Mouse (Mus musculus) natural killer cell, adult 2 months (primary cell): ENCODE measurements around the gene Ino80d.

Source experiments
- DNase-seq, 2 experiments: peaks; one replicate each; pipeline ENCODE4 v3.0.0; 2022; ENCODE audit warnings: low spot score in 2 of 2

Gene Ino80d

GRCm38 (mm10) chr1:62991021-62991420 lies 123.4 kb downstream of the Ino80d start:
- no peak for DNase-seq

GRCm38 (mm10) chr1:62987561-62987960 lies 126.9 kb downstream of the Ino80d start:
- DNase-seq, result no peak

- peak; percentile 3 to 19 for DNase-seq
These were observed 128.2 kb downstream of the Ino80d start for GRCm38 (mm10) chr1:62986267-62986666.

- peak; percentile 28 to 49 for DNase-seq
These were observed 129.9 kb downstream of the Ino80d start for GRCm38 (mm10) chr1:62984566-62984965.

- DNase-seq, result no peak
These were observed 137.7 kb downstream of the Ino80d start for GRCm38 (mm10) chr1:62976742-62977141.

GRCm38 (mm10) chr1:62966885-62967284 lies 147.6 kb downstream of the Ino80d start:
- DNase-seq, result peak in 1 of 2 experiments; percentile 1

GRCm38 (mm10) chr1:62964291-62964690 lies 150.2 kb downstream of the Ino80d start:
- DNase-seq, result peak in 1 of 2 experiments; percentile 1

GRCm38 (mm10) chr1:62956942-62957645 lies 157.4 kb downstream of the Ino80d start:
- DNase-seq, result no peak

- DNase-seq, result no peak
These were observed 157.9 kb downstream of the Ino80d start for GRCm38 (mm10) chr1:62956526-62956925.

- DNase-seq, result no peak
These were observed 159.1 kb downstream of the Ino80d start for GRCm38 (mm10) chr1:62955340-62955739.

GRCm38 (mm10) chr1:62953036-62953435 lies 161.4 kb downstream of the Ino80d start:
- DNase-seq, result no peak

GRCm38 (mm10) chr1:62952319-62952718 lies 162.1 kb downstream of the Ino80d start:
- no peak for DNase-seq

- DNase-seq, result no peak
These were observed 163.2 kb downstream of the Ino80d start for GRCm38 (mm10) chr1:62951067-62951809.

GRCm38 (mm10) chr1:62950526-62950925 lies 163.9 kb downstream of the Ino80d start:
- DNase-seq, result no peak

- DNase-seq, result no peak
These were observed 166.7 kb downstream of the Ino80d start for GRCm38 (mm10) chr1:62947807-62948206.

GRCm38 (mm10) chr1:62946987-62947386 lies 167.5 kb downstream of the Ino80d start:
- no peak for DNase-seq

- DNase-seq, result no peak
These were observed 179.6 kb downstream of the Ino80d start for GRCm38 (mm10) chr1:62934752-62935329.

GRCm38 (mm10) chr1:62934100-62934513 lies 180.4 kb downstream of the Ino80d start:
- DNase-seq, result no peak

- DNase-seq, result no peak
These were observed 181.0 kb downstream of the Ino80d start for GRCm38 (mm10) chr1:62933288-62934099.

GRCm38 (mm10) chr1:62929477-62929876 lies 185.0 kb downstream of the Ino80d start:
- peak; percentile 53 to 62 for DNase-seq

GRCm38 (mm10) chr1:62919219-62919618 lies 195.2 kb downstream of the Ino80d start:
- DNase-seq, result no peak

GRCm38 (mm10) chr1:62916609-62917008 lies 197.9 kb downstream of the Ino80d start:
- DNase-seq, result no peak
